Mouse (Mus musculus) limb, embryonic 13.5 days (tissue): ENCODE results near the gene Dnah8. TPM values are rescaled to one million over a fixed set of nuclear protein-coding genes. Genes with fewer than 3 reads are reported as not detected.
A peak's percentile ranks its signal among the peaks of the same experiment; 100 is the strongest.
"Not testable (repeated sequence)": the region's sequence is repeated elsewhere in the genome, so short reads cannot be mapped to it uniquely, and the experiment has no call there.

ENCODE experiments used
- ATAC-seq: fragments of 200-750 bp; cut with Nextera tagmentation; 2 replicates; pipeline ENCODE4 v1.8.0; 2017; ENCODE audit warnings: low read depth, moderate number of reproducible peaks, moderate TSS enrichment; ENCODE audit not compliant: low FRiP score
- H3K27ac ChIP-seq: fragments of 300-500 bp; sonication (generic); 2 replicates; pipeline ENCODE4 v1.5.1; 2015; ENCODE audit warnings: inconsistent platforms, mild to moderate bottlenecking, moderate library complexity
- H3K27me3 ChIP-seq: fragments of 300-500 bp; sonication (generic); 2 replicates; pipeline ENCODE4 v1.6.1; 2015; ENCODE audit warnings: mild to moderate bottlenecking, inconsistent platforms
- H3K36me3 ChIP-seq: fragments of 300-500 bp; sonication (generic); 2 replicates; pipeline ENCODE4 v1.6.1; 2015; ENCODE audit warnings: inconsistent platforms, mild to moderate bottlenecking, moderate library complexity
- H3K4me1 ChIP-seq: fragments of 300-500 bp; sonication (generic); 2 replicates; pipeline ENCODE4 v1.6.1; 2015; ENCODE audit warnings: inconsistent platforms
- H3K4me2 ChIP-seq: fragments of 300-500 bp; sonication (generic); replicated peaks from 2 replicates; pipeline ENCODE4 v1.6.1; 2015; ENCODE audit warnings: inconsistent platforms, mild to moderate bottlenecking, moderate library complexity
- H3K4me3 ChIP-seq: fragments of 300-500 bp; sonication (generic); 2 replicates; pipeline ENCODE4 v1.5.1; 2015; ENCODE audit warnings: moderate library complexity, mild to moderate bottlenecking, inconsistent platforms
- H3K9ac ChIP-seq: fragments of 300-500 bp; sonication (generic); 2 replicates; pipeline ENCODE4 v1.6.1; 2015; ENCODE audit warnings: mild to moderate bottlenecking, inconsistent platforms
- H3K9me3 ChIP-seq: fragments of 300-500 bp; sonication (generic); 2 replicates; pipeline ENCODE4 v1.6.1; 2016; ENCODE audit warnings: inconsistent platforms
- WGBS: fragments of 180-500 bp; shearing (Covaris S2); methylation state at CpG from one replicate; pipeline ENCODE4 v1.1.7; 2015; 5-methylcytosine and 5-hydroxymethylcytosine counted together
- polyA plus RNA-seq: library from polyadenylated mRNA; unstranded; fragments of >200 nt; fragmentation: Nextera tagmentation; extraction: Ambion mirVana; gene quantifications from 2 replicates; pipeline ENCODE4 v1.2.1, GENCODE M21; 2015

The Dnah8 gene
- polyA plus RNA-seq, result 0.72 and 1.1 TPM in 2 replicates

- not testable (repeated sequence) for H3K27me3 ChIP-seq, ATAC-seq, H3K27ac ChIP-seq, H3K4me3 ChIP-seq, H3K9ac ChIP-seq, H3K9me3 ChIP-seq, H3K4me1 ChIP-seq, H3K4me2 ChIP-seq, H3K36me3 ChIP-seq
- WGBS, result no CpG with 5 or more reads among the region's 20 CpGs
Measured at GRCm38 (mm10) chr17:30624132-30624531, at the start of gene Dnah8. Dnah8 (plus strand) TSS chr17:30624354.

- H3K4me2 ChIP-seq, result peak overlapping the region; percentile 68
Measured at GRCm38 (mm10) chr17:30574783-30575075, 49.4 kb upstream of the Dnah8 start.

GRCm38 (mm10) chr17:30575121-30575904, 48.8 kb upstream of the Dnah8 start:
- 8% methylated on average over 35 of the region's 35 CpGs for WGBS
- Histone ChIP-seq H3K9ac (peak overlapping the region; percentile 74), H3K9me3 (no peaks in the 10 kb centered on the region), H3K27ac (peak overlapping the region; percentile 73; the same call in 1 of the 2 replicates), H3K27me3 (no peaks in the 10 kb centered on the region), H3K4me3 (peak overlapping the region; percentile 73), H3K4me1 (peaks cover 29% of the 10 kb centered on the region), H3K4me2 (peak overlapping the region; percentile 68), H3K36me3 (no peaks in the 10 kb centered on the region)
- peak; percentile 38 for ATAC-seq

More at GRCm38 (mm10) chr17:30574783-30575075, 49.4 kb upstream of the Dnah8 start:
- no peaks in the 10 kb centered on the region for H3K9me3 ChIP-seq
- H3K4me3 ChIP-seq, result peak overlapping the region; percentile 73; the same call in 1 of the 2 replicates
- no peaks in the 10 kb centered on the region for H3K27me3 ChIP-seq
- no peaks in the 10 kb centered on the region for H3K36me3 ChIP-seq
- WGBS, result 71% methylated on average over 8 of the region's 8 CpGs
- no peak overlapping the region for H3K27ac ChIP-seq
- peaks cover 29% of the 10 kb centered on the region for H3K4me1 ChIP-seq
- ATAC-seq, result no peak
- H3K9ac ChIP-seq, result no peak overlapping the region

- WGBS, result under 1% methylated on average over 77 of the region's 94 CpGs
- H3K27ac ChIP-seq, result peak within 1 kb of the TSS; percentile 73
- H3K9ac ChIP-seq, result peak within 1 kb of the TSS; percentile 74
- H3K36me3 ChIP-seq, result no peaks in the 10 kb centered on the region
- peaks cover 23% of the 10 kb centered on the region for H3K4me1 ChIP-seq
- H3K27me3 ChIP-seq, result no peaks in the 10 kb centered on the region
- peak within 1 kb of the TSS; percentile 68 for H3K4me2 ChIP-seq
- peak within 1 kb of the TSS; percentile 73 for H3K4me3 ChIP-seq
- no peaks in the 10 kb centered on the region for H3K9me3 ChIP-seq
- peak; percentile 89 for ATAC-seq
Measured at GRCm38 (mm10) chr17:30575941-30576773, 48.0 kb upstream of the Dnah8 start, which contains the start of gene Btbd9. Btbd9 (minus strand) TSS chr17:30576488.

GRCm38 (mm10) chr17:30576946-30577345, 47.2 kb upstream of the Dnah8 start:
- no peak for ATAC-seq
- Histone ChIP-seq H3K9me3 (no peaks in the 10 kb centered on the region), H3K4me1 (peaks cover 23% of the 10 kb centered on the region), H3K4me3 (peak overlapping the region; percentile 73), H3K4me2 (peak overlapping the region; percentile 68), H3K36me3 (no peaks in the 10 kb centered on the region), H3K9ac (peak overlapping the region; percentile 74), H3K27me3 (no peaks in the 10 kb centered on the region), H3K27ac (no peak overlapping the region)
- 64% methylated on average over 12 of the region's 12 CpGs for WGBS

GRCm38 (mm10) chr17:30580781-30581180, 43.4 kb upstream of the Dnah8 start:
- H3K4me3 ChIP-seq, result no peak overlapping the region
- 67% methylated on average over 1 of the region's 1 CpGs for WGBS
- peaks cover 5% of the 10 kb centered on the region for H3K4me1 ChIP-seq

GRCm38 (mm10) chr17:30581201-30581600, 43.0 kb upstream of the Dnah8 start:
- H3K4me3 ChIP-seq, result no peak overlapping the region
- H3K4me1 ChIP-seq, result peaks cover 5% of the 10 kb centered on the region
- H3K27me3 ChIP-seq, result no peaks in the 10 kb centered on the region
- no peak overlapping the region for H3K9ac ChIP-seq
- no peaks in the 10 kb centered on the region for H3K36me3 ChIP-seq
- no peak for ATAC-seq
- no peak overlapping the region for H3K4me2 ChIP-seq
- WGBS, result 81% methylated on average over 6 of the region's 6 CpGs
- no peak overlapping the region for H3K27ac ChIP-seq
- no peaks in the 10 kb centered on the region for H3K9me3 ChIP-seq

More at GRCm38 (mm10) chr17:30580781-30581180, 43.4 kb upstream of the Dnah8 start:
- H3K36me3 ChIP-seq, result no peaks in the 10 kb centered on the region
- H3K27me3 ChIP-seq, result no peaks in the 10 kb centered on the region
- H3K4me2 ChIP-seq, result no peak overlapping the region
- H3K9me3 ChIP-seq, result no peaks in the 10 kb centered on the region
- no peak overlapping the region for H3K27ac ChIP-seq
- ATAC-seq, result no peak
- H3K9ac ChIP-seq, result no peak overlapping the region

- H3K9ac ChIP-seq, result no peak overlapping the region
- 74% methylated on average over 3 of the region's 3 CpGs for WGBS
- no peaks in the 10 kb centered on the region for H3K27me3 ChIP-seq
- H3K4me2 ChIP-seq, result no peak overlapping the region
- no peaks in the 10 kb centered on the region for H3K36me3 ChIP-seq
- 0 out of 2 replicates have a peak, but pooled peaks cover under 1% of the 10 kb centered on the region for H3K4me1 ChIP-seq
- ATAC-seq, result no peak
- no peak overlapping the region for H3K27ac ChIP-seq
- H3K4me3 ChIP-seq, result no peak overlapping the region
- H3K9me3 ChIP-seq, result no peaks in the 10 kb centered on the region
Measured at GRCm38 (mm10) chr17:30582313-30582712, 41.8 kb upstream of the Dnah8 start.

GRCm38 (mm10) chr17:30583258-30584001, 40.7 kb upstream of the Dnah8 start:
- Histone ChIP-seq H3K27me3 (no peaks in the 10 kb centered on the region), H3K27ac (no peak overlapping the region), H3K4me1 (no peaks in the 10 kb centered on the region), H3K4me3 (no peak overlapping the region), H3K9me3 (no peaks in the 10 kb centered on the region), H3K9ac (no peak overlapping the region), H3K4me2 (no peak overlapping the region), H3K36me3 (no peaks in the 10 kb centered on the region)
- 74% methylated on average over 2 of the region's 2 CpGs for WGBS
- no peak for ATAC-seq

GRCm38 (mm10) chr17:30590417-30591198, 33.5 kb upstream of the Dnah8 start:
- H3K27ac ChIP-seq, result no peak overlapping the region
- H3K9me3 ChIP-seq, result no peaks in the 10 kb centered on the region
- 63% methylated on average over 17 of the region's 17 CpGs for WGBS
- H3K4me2 ChIP-seq, result no peak overlapping the region
- H3K36me3 ChIP-seq, result peaks cover 31% of the 10 kb centered on the region
- H3K27me3 ChIP-seq, result no peaks in the 10 kb centered on the region
- ATAC-seq, result no peak; the same call in 1 of the 2 replicates
- H3K4me3 ChIP-seq, result no peak overlapping the region
- no peak overlapping the region for H3K9ac ChIP-seq
- H3K4me1 ChIP-seq, result no peaks in the 10 kb centered on the region

- Histone ChIP-seq H3K27ac (no peak overlapping the region), H3K9ac (no peak overlapping the region), H3K36me3 (peaks cover 64% of the 10 kb centered on the region), H3K4me3 (no peak overlapping the region), H3K4me2 (no peak overlapping the region), H3K9me3 (no peaks in the 10 kb centered on the region), H3K4me1 (no peaks in the 10 kb centered on the region), H3K27me3 (no peaks in the 10 kb centered on the region)
- no peak for ATAC-seq
- WGBS, result 59% methylated on average over 5 of the region's 5 CpGs
Measured at GRCm38 (mm10) chr17:30594407-30594806, 29.7 kb upstream of the Dnah8 start.
